Mouse (Mus musculus): ENCODE measurements at regions not wholly inside any gene's neighbourhood (a gene's known extent, or its start where the extent isn't known, plus 50 kb on each side); places are given as distances from the start of the nearest gene placed in this dataset.
A peak's percentile ranks its signal among the peaks of the same experiment; 100 is the strongest.

DNA sequence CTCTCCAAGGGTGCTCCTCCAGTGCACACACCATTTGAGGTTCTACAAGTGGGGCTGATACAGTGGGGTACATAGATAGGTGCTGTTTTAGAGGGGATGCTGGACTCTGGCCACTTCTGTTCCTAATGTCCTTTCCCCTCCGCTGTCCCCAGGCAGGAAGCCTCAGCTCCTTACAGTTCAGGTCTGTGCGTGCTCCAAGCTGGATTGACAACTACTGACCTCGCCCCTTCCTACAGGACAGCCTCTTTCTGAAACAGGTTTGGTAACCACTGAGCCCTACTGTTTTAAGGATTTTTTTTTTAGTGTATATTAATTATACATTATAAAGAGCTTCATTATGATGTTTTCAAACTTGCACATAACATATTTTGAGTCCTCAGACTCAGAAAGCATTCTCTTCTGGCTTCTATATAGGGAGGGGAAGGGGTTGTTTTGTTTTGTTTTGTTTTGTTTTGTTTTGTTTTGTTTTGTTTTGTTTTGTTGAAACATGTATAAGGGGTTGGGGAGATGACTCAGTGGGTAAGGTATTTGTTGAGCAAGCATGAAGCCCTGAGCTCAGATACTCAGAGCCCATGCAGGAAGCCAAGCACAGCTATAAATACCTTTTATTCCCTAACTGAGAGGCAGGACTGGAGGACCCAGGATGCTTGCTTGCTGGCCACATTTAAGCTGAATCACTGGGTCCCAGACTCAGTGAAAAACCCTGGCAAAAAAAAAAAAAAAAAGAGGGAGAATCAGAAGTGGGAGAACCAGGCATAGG, 81.4 kb upstream of the Hand1 start:
- ATAC-seq (ENCODE audit: insufficient read depth, low FRiP score) = no peak
- peaks cover 12% of the 10 kb centered on the region for H3K4me1 ChIP-seq (ENCODE audit: control insufficient read depth, insufficient read depth, low read length)
- H3K4me2 ChIP-seq (ENCODE audit: low read depth, low read length) = no peak overlapping the region
- H3K27me3 ChIP-seq (ENCODE audit: control insufficient read depth, insufficient read depth, low read length) = no peaks in the 10 kb centered on the region
- no peak overlapping the region for H3K9ac ChIP-seq (ENCODE audit: low read length)
- no peaks in the 10 kb centered on the region for H3K36me3 ChIP-seq (ENCODE audit: control insufficient read depth, insufficient read depth, low read length)
- no peaks in the 10 kb centered on the region for H3K9me3 ChIP-seq (replicated peaks; ENCODE audit: control insufficient read depth, low read length)
- H3K4me3 ChIP-seq (replicated peaks; ENCODE audit: low read length) = no peak overlapping the region
- H3K27ac ChIP-seq (ENCODE audit: low read length) = peak overlapping the region; percentile 66; the same call in 1 of the 2 replicates
- 50% methylated on average over 3 of the region's 3 CpGs for WGBS

DNA sequence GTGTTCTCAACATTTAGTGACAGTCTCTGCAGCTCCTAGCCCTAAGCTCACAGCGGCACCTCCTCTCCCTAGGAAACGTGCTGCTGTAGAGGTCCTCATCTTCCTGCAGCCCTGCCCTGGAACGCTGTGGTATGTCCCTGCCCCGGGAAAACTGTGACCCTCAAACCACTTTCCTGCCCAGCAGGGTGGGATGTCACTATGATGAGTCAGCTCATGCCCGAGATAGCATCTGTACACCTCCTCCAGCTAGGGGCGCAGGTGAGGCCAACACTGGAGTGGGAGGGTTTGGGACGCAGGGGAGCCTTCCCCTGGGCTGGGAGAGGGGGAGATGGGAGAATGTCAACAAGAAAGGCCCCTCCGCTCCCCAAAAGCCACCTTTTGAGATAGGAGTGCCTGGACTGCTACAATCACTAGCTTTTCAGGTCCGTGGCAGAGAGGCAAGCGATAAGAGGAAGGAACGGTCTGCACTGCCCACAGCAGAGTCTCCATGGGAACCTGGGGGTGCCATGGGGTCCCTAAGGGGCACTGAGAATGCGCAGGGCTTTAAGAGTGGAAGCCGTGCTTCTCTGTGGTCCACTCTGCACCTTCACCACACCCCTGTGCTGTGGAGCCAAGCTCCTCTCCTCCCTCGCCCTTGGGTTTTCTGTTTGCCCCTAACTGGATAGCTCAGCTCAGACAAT, 80.5 kb upstream of the Hand1 start:
- WGBS = 40% methylated on average over 14 of the region's 14 CpGs
- H3K4me1 ChIP-seq (ENCODE audit: control insufficient read depth, insufficient read depth, low read length) = peaks cover 12% of the 10 kb centered on the region

DNA sequence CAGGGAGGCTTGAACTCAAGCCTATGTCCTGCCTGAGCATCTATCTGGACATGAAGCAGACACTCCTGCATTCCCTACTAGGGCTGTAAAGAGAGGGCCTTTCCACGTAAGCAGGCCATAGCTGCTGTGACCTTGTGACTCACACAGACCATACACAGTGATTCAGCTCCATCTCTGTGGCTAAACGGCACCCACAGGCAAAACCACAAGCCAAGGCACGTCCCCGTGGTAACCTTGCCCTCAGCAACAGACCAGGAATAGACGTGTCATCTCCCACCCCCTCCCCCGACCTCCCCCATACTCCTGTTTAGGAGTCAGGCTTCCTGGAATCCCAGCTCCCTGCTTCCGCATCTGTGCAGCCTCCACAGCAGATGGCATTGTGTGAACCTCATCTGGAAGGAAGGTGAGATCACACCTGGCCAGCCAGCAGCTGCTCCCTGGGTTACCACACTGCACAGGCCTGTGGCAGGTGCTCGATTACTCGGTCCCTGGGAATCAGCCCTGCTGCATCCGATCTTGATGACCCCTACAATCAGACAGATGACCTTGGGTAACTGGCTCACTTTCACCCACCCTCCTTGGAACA, 79.2 kb upstream of the Hand1 start:
- Histone ChIP-seq H3K36me3 (ENCODE audit: control insufficient read depth, insufficient read depth, low read length) (no peaks in the 10 kb centered on the region), H3K27ac (ENCODE audit: low read length) (no peak overlapping the region), H3K4me1 (ENCODE audit: control insufficient read depth, insufficient read depth, low read length) (peaks cover 12% of the 10 kb centered on the region), H3K9me3 (replicated peaks; ENCODE audit: control insufficient read depth, low read length) (no peaks in the 10 kb centered on the region), H3K4me2 (ENCODE audit: low read depth, low read length) (no peak overlapping the region), H3K4me3 (replicated peaks; ENCODE audit: low read length) (no peak overlapping the region), H3K9ac (ENCODE audit: low read length) (no peak overlapping the region), H3K27me3 (ENCODE audit: control insufficient read depth, insufficient read depth, low read length) (no peaks in the 10 kb centered on the region)
- WGBS = 38% methylated on average over 10 of the region's 10 CpGs
- no peak for ATAC-seq (ENCODE audit: insufficient read depth, low FRiP score)

More for the DNA sequence above, 80.5 kb upstream of the Hand1 start:
- H3K9me3 ChIP-seq (replicated peaks; ENCODE audit: control insufficient read depth, low read length) = no peaks in the 10 kb centered on the region
- H3K36me3 ChIP-seq (ENCODE audit: control insufficient read depth, insufficient read depth, low read length) = no peaks in the 10 kb centered on the region
- 0 out of 2 replicates have a peak overlapping the region, but pooled peaks have one; percentile 10 for H3K4me2 ChIP-seq (ENCODE audit: low read depth, low read length)
- no peak overlapping the region for H3K9ac ChIP-seq (ENCODE audit: low read length)
- H3K27ac ChIP-seq (ENCODE audit: low read length) = peak overlapping the region; percentile 66; the same call in 1 of the 2 replicates
- H3K27me3 ChIP-seq (ENCODE audit: control insufficient read depth, insufficient read depth, low read length) = no peaks in the 10 kb centered on the region
- H3K4me3 ChIP-seq (replicated peaks; ENCODE audit: low read length) = no peak overlapping the region
- no peak for ATAC-seq (ENCODE audit: insufficient read depth, low FRiP score)

DNA sequence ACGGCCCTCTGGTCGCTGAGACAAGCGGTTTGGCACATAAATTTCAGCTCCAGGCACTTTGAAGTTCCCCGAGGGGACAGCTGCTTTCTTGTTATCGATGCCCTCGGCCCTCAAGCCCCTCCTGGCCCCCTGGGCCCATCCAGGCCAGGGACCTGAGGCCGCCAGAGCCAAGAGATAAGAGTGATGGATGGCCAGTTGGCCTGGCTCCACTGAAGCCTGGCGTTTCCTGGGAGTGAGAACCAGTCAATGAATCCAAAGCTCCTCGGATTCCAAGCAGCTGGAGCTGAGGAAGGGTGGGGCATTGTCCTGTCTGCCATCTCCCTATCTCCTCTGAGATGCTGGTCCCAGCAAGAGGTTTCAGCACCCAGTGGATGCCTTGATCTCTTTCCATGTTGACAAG, 71.6 kb upstream of the Hand1 start:
- H3K4me3 ChIP-seq (replicated peaks; ENCODE audit: low read length) = no peak overlapping the region
- no peak for ATAC-seq (ENCODE audit: insufficient read depth, low FRiP score)
- no peaks in the 10 kb centered on the region for H3K27me3 ChIP-seq (ENCODE audit: control insufficient read depth, insufficient read depth, low read length)
- H3K4me2 ChIP-seq (ENCODE audit: low read depth, low read length) = no peak overlapping the region
- H3K36me3 ChIP-seq (ENCODE audit: control insufficient read depth, insufficient read depth, low read length) = no peaks in the 10 kb centered on the region
- H3K9ac ChIP-seq (ENCODE audit: low read length) = no peak overlapping the region
- H3K9me3 ChIP-seq (replicated peaks; ENCODE audit: control insufficient read depth, low read length) = no peaks in the 10 kb centered on the region
- no peak overlapping the region for H3K27ac ChIP-seq (ENCODE audit: low read length)
- H3K4me1 ChIP-seq (ENCODE audit: control insufficient read depth, insufficient read depth, low read length) = no peaks in the 10 kb centered on the region
- WGBS = 17% methylated on average over 9 of the region's 9 CpGs

DNA sequence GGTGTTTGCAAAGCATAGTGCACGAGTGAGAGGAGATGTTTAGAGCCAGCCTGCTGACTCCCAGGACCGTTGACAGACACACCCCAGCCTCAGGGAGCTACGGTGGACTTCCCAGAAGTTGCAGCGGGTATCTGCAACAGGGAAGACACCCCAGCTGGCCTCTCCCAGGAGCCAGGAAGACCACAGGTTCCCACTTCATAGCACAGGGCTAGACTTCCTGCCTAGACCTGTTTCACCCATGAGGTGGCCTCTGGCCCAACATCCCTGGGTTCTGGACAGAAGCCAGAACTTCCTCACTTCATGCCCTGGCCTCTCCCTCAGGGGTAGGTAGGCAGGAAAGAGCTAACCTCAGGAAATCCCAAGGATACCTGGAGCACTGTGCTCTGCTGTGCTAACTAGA, 66.7 kb upstream of the Hand1 start:
- Histone ChIP-seq H3K27ac (ENCODE audit: low read length) (no peak overlapping the region), H3K4me3 (replicated peaks; ENCODE audit: low read length) (no peak overlapping the region), H3K9me3 (replicated peaks; ENCODE audit: control insufficient read depth, low read length) (no peaks in the 10 kb centered on the region), H3K9ac (ENCODE audit: low read length) (no peak overlapping the region), H3K4me1 (ENCODE audit: control insufficient read depth, insufficient read depth, low read length) (no peaks in the 10 kb centered on the region), H3K4me2 (ENCODE audit: low read depth, low read length) (no peak overlapping the region), H3K36me3 (ENCODE audit: control insufficient read depth, insufficient read depth, low read length) (no peaks in the 10 kb centered on the region), H3K27me3 (ENCODE audit: control insufficient read depth, insufficient read depth, low read length) (no peaks in the 10 kb centered on the region)
- ATAC-seq (ENCODE audit: insufficient read depth, low FRiP score) = no peak
- whole genome bisulfite sequencing = 34% methylated on average over 4 of the region's 4 CpGs

DNA sequence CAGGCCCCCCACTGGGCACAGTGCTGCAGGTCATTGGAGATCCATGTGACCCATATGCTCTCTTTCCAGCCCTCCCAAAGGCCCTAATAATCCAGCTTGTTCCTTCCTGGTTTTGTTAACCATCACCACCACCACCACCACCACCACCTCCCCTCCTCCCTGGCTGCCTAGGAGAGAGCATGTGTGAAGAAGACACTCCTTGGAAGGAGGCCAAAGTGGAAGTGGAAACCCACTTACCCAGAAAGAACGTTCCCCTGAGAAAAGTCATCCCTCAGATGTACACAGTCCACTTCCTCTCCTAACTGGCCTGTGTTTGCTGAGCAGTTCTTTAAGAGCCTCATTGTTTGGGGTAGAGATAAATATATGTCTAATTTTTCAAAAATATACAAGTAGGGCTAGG, 62.9 kb upstream of the Hand1 start:
- H3K4me1 ChIP-seq (ENCODE audit: control insufficient read depth, insufficient read depth, low read length) = no peaks in the 10 kb centered on the region
- H3K36me3 ChIP-seq (ENCODE audit: control insufficient read depth, insufficient read depth, low read length) = no peaks in the 10 kb centered on the region
- H3K4me3 ChIP-seq (replicated peaks; ENCODE audit: low read length) = no peak overlapping the region
- H3K27ac ChIP-seq (ENCODE audit: low read length) = no peak overlapping the region
- WGBS = 11% methylated on average over 1 of the region's 1 CpGs
- no peak for ATAC-seq (ENCODE audit: insufficient read depth, low FRiP score)
- H3K9ac ChIP-seq (ENCODE audit: low read length) = no peak overlapping the region
- H3K27me3 ChIP-seq (ENCODE audit: control insufficient read depth, insufficient read depth, low read length) = no peaks in the 10 kb centered on the region
- H3K9me3 ChIP-seq (replicated peaks; ENCODE audit: control insufficient read depth, low read length) = no peaks in the 10 kb centered on the region
- no peak overlapping the region for H3K4me2 ChIP-seq (ENCODE audit: low read depth, low read length)

DNA sequence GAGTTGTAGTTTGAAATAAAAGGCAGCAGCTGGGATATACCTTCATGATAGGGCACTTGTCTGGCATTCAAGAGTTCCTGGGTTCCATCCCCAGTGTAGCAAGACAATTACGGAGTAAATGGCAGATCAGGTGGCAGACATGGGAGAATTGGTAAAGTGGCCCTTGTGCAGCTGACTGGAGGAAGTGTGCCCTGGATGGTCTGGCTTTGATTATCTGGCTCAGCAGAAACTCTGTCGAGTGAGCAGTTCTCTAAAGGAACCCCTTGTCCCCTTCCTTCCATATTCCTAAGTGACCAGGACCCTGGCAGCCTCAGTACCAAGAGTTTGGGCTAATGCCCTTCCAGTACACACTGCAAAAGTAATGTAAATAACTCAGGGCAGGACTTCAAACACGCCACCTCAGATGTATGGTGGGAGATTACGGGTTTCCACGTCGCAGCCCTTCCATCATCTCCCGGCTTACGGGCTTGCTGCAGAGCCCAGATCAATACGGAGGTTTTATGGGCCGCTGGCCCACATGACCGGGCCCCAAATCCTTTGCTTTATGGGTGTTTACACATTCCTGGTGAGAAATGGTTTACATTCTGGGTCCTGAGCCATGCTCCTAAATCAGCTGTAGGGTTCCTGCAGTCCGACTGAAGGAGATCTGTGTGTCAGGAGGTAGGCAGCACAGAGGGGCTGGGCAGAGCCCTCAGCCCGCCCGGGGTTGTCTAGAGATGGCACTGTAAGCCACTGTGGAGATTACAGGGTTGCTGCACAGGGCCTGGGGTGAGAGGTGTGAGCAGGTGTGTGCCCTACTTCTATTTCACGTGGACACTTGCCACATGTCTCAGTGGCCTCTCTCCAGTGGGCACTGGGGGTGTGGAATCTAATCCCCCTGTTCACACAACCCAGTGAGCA, 50.4 kb upstream of the Hand1 start:
- no peaks in the 10 kb centered on the region for H3K4me1 ChIP-seq (ENCODE audit: control insufficient read depth, insufficient read depth, low read length)
- no peak overlapping the region for H3K4me2 ChIP-seq (ENCODE audit: low read depth, low read length)
- H3K9me3 ChIP-seq (replicated peaks; ENCODE audit: control insufficient read depth, low read length) = no peaks in the 10 kb centered on the region
- no peaks in the 10 kb centered on the region for H3K27me3 ChIP-seq (ENCODE audit: control insufficient read depth, insufficient read depth, low read length)
- no peak overlapping the region for H3K4me3 ChIP-seq (replicated peaks; ENCODE audit: low read length)
- no peak overlapping the region for H3K9ac ChIP-seq (ENCODE audit: low read length)
- H3K36me3 ChIP-seq (ENCODE audit: control insufficient read depth, insufficient read depth, low read length) = no peaks in the 10 kb centered on the region
- no peak overlapping the region for H3K27ac ChIP-seq (ENCODE audit: low read length)
- 28% methylated on average over 15 of the region's 15 CpGs for WGBS
- ATAC-seq (ENCODE audit: insufficient read depth, low FRiP score) = peak; percentile 69; the same call in 1 of the 2 replicates

Data from stomach, embryonic 16.5 days (tissue).